17 mouse cellular contexts compared by ENCODE assay signal in the genomic region with DNA sequence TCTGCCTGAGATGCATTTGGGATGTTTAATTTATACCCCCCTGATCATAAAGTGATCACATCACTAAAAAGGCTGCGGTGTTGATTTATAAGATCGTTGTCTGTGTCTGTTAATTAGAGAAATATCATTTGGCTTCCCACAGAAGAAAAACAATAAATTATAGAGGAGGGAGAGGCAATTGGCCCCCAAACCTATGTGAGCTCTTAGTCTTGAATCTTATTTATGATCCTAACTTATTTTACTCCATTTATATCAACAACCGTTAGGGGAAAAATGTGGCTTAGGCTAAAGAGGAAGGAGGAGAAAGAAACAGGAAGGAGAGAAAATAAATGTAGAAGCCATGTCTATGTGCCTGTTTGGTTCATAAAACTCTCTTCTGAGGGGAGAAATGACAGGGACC.
"Had no signal": no experiment of that assay in that cellular context is flagged by ENCODE, and none has a peak within 500 bp of the region (broad histone marks: within the 10 kb centered on the region; RNA-seq: fewer than 3 reads in every experiment).

No protein-coding gene starts in this region.

- DNase-seq: liver, postnatal 0 days; lung, adult 2 months; lung, postnatal 14 days; lung, postnatal 36 days; midbrain, embryonic 14.5 days; right cerebral cortex, postnatal 14 days; thymus, adult 2 months; thymus, postnatal 25 days; thymus, postnatal 4 days had no signal

- H3K36me3 ChIP-seq: lung, embryonic 15.5 days; midbrain, embryonic 12.5 days; neural tube, embryonic 12.5 days; stomach, embryonic 15.5 days had no signal

- H3K4me1 ChIP-seq: lung, embryonic 15.5 days; megakaryocyte, embryonic 14.5 days; midbrain, embryonic 12.5 days; neural tube, embryonic 12.5 days had no signal

- H3K4me3 ChIP-seq: lung, embryonic 15.5 days; megakaryocyte, embryonic 14.5 days; midbrain, embryonic 12.5 days; neural tube, embryonic 12.5 days; stomach, embryonic 15.5 days had no signal

- H3K27ac ChIP-seq: lung, embryonic 15.5 days; macrophage; midbrain, embryonic 12.5 days; neural tube, embryonic 12.5 days; stomach, embryonic 15.5 days; stomach, postnatal 0 days had no signal

- ATAC-seq: liver, postnatal 0 days; lung, postnatal 0 days had no signal

- H3K9me3 ChIP-seq: lung, embryonic 15.5 days; midbrain, embryonic 12.5 days; neural tube, embryonic 12.5 days; stomach, embryonic 15.5 days had no signal

- H3K4me2 ChIP-seq: lung, embryonic 15.5 days; midbrain, embryonic 12.5 days; neural tube, embryonic 12.5 days; stomach, embryonic 15.5 days had no signal

- H3K9ac ChIP-seq: liver, postnatal 0 days; lung, embryonic 15.5 days; midbrain, embryonic 12.5 days; neural tube, embryonic 12.5 days; stomach, embryonic 15.5 days had no signal

- H3K27me3 ChIP-seq: lung, embryonic 15.5 days; megakaryocyte, embryonic 14.5 days; midbrain, embryonic 12.5 days; neural tube, embryonic 12.5 days; stomach, embryonic 15.5 days had no signal
